Mouse (Mus musculus) retina, embryonic 14.5 days (tissue): ENCODE measurements at regions not wholly inside any gene's neighbourhood (a gene's known extent, or its start where the extent isn't known, plus 50 kb on each side); places are given as distances from the start of the nearest gene placed in this dataset.

Experiments used
- DNase-seq: peaks from one replicate; pipeline ENCODE4 v3.0.0-alpha.2; 2015; ENCODE audit warnings: low spot score

GRCm38 (mm10) chr2:105454353-105454752 lies 55.2 kb upstream of the Rcn1 start:
- no peak for DNase-seq

GRCm38 (mm10) chr2:105454836-105455235 lies 55.7 kb upstream of the Rcn1 start:
- no peak for DNase-seq

DNA sequence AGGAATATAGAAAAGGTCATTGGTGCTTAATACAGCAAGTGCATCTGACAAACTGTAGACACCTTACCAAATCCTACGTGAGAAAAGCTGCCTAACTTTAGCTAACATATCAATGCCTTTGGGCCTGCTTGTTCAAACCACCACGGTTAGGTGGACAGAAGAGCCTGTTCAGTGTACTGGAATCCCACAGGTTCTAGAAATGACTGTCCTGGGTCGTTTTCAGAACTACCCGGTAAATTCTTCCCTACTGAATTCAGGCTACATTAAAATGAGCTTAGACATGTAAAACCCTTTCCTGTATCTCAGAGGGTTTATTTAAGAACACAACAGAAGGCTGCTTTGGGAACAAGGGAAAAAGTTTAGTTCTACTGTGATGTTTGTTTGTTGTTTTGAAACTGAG lies 59.5 kb upstream of the Rcn1 start:
- DNase-seq, result no peak

DNA sequence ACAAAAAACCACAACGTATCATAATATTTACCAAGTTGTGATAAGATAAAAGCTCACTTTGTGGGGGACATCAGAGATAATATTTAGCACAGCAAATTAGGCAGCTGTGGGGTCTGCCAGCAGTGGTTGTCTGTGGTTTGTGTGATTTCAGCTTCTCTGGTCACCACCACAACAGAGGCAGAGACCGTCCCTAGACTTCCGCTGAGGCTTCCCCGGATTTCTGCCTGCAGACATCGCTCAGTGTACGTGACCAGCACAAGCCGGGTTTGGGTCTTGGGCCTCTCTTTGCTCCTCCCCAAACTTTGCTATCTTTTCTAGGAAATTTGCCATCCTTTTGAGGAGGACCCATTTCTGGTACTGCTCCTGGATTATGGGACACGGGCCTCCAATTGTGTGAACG lies 60.4 kb upstream of the Rcn1 start:
- DNase-seq, result no peak

- no peak for DNase-seq
These were observed 66.5 kb upstream of the Rcn1 start for GRCm38 (mm10) chr2:105465630-105466029.

- DNase-seq, result peak; percentile 88
These were observed 69.8 kb upstream of the Rcn1 start for GRCm38 (mm10) chr2:105468930-105469329.

- no peak for DNase-seq
These were observed 77.0 kb upstream of the Rcn1 start for GRCm38 (mm10) chr2:105476028-105476677.

DNA sequence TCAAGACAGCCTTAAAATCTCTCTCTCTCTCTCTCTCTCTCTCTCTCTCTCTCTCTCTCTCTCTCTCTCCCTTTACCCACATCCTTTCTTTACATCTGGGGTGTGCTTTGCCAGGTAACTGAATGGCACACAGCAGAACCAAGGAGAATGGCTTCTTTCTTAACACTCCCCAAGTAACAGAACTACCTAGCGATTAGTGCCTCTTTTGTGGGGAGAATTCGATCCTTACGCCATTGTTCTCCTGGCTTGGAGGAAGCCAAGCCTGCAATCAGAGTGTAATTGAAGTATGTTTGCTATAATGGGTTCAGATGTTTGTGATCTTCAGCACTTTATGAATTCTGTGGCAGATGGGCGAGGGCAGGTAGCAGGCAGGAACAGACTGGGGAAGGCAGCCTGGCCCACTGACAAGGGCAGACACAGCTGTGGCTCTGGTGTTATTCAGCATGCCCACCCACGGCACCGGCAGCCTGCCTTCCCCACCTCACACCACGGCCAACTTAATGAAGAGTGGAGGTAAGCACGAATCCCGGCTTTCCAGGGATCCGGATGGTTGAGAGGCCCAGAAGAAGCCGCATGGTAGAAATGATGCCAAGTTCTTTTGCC lies 83.0 kb upstream of the Rcn1 start:
- DNase-seq, result no peak

DNA sequence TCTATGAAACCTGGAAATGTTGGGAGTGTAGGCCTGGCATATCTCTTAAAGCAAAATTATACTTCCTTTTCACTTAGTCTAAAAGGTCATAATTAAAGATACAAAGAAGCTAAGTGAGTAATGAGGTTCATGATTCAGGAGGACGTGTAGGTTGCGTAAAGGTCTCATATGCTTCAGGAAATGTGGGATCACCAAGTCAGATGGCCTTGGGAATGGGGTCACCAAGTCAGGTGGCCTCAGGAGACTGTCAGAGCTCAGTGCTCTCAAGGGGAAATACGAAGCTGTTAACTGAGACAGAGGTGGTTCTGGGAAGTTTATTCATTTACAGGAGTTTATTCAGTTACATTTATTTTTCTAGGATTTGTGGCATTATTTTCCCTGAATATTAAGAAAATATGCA lies 85.4 kb upstream of the Rcn1 start:
- no peak for DNase-seq

GRCm38 (mm10) chr2:105485286-105485685 lies 86.2 kb upstream of the Rcn1 start:
- DNase-seq, result no peak

DNA sequence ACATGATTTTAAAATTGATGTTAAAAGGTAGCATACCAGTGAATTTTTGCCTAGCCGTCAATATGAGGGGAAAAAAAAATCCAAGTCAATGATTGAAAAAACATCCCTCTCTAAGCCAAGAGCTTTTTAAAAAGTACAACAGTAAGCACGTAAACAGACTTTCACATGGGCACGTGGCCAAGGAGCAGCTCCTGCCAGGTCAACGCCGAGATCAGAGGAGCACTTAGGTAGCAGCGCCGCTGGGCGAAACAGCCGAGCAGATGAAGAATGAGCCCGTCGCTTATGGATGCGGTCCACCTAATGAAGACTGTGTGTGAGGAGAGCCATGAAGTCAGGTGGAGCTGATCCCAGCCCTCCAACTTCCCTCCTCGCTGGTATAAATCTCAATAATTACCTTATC lies 96.7 kb upstream of the Rcn1 start:
- no peak for DNase-seq

GRCm38 (mm10) chr2:105504197-105504596 lies 105.1 kb upstream of the Rcn1 start:
- DNase-seq, result no peak

GRCm38 (mm10) chr2:105505554-105505953 lies 106.4 kb upstream of the Rcn1 start:
- DNase-seq, result no peak

DNA sequence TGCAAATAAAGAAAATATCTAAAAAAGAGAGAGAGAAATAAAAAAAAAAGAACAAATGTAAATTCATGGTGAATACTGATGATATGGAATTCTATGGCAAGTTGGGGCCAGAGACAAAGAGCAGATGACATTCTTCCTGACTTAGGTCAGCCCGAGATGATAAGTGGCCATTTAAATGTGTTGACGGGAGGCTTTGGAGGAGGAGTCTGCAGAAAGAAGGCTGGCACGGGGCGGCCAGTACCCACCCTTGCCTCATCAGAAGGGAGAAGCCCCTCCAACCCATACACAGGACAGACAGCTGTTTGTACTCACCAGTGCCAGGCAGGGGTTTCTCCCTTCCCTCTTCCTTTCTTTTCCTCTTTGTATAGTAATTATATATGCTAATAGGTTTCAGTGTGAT lies 108.0 kb upstream of the Rcn1 start:
- no peak for DNase-seq

GRCm38 (mm10) chr2:105510816-105511215 lies 111.7 kb upstream of the Rcn1 start:
- DNase-seq, result no peak

GRCm38 (mm10) chr2:105511690-105512089 lies 112.6 kb upstream of the Rcn1 start:
- peak; percentile 39 for DNase-seq

DNA sequence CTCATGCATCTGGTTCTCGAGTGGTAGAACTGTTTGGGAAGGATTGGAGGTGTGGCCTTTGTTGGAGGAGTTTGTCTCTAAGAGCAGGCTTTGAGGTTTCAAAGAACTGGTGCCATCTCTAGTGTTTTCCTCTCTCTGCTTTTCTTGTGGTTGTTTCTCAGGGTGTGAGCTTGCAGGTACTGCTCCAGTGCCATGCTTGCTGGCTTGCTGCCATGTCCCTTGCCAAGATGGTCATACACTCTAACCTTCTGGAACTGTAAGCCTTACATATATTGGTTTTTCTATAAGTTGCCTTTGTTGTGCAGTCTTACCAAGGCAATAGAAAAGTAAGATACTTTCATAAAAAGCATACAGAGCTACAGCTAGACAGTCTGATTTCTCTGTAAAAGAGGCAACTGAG lies 115.1 kb upstream of the Rcn1 start:
- DNase-seq, result no peak

- peak; percentile 53 for DNase-seq
These were observed 115.8 kb upstream of the Rcn1 start for GRCm38 (mm10) chr2:105514881-105515280.

DNA sequence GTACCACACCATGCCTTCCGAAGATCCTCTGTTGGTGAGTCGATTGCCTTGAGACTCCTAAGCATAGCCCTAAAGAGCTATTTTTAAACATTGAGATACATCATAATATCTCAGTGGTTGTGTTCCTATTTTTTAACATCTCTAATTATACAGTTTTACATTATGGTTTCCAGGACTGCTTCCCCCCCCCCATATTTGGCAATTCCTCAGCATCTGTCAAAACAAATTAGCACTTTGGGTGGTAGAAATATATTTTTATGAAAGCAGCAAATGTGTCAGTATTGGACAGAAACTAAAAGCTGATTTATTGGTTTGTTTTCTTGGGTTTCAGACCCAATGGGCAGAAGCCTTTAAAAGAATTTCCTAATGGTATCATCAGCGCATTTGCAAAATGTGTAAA lies 116.2 kb upstream of the Rcn1 start:
- no peak for DNase-seq

DNA sequence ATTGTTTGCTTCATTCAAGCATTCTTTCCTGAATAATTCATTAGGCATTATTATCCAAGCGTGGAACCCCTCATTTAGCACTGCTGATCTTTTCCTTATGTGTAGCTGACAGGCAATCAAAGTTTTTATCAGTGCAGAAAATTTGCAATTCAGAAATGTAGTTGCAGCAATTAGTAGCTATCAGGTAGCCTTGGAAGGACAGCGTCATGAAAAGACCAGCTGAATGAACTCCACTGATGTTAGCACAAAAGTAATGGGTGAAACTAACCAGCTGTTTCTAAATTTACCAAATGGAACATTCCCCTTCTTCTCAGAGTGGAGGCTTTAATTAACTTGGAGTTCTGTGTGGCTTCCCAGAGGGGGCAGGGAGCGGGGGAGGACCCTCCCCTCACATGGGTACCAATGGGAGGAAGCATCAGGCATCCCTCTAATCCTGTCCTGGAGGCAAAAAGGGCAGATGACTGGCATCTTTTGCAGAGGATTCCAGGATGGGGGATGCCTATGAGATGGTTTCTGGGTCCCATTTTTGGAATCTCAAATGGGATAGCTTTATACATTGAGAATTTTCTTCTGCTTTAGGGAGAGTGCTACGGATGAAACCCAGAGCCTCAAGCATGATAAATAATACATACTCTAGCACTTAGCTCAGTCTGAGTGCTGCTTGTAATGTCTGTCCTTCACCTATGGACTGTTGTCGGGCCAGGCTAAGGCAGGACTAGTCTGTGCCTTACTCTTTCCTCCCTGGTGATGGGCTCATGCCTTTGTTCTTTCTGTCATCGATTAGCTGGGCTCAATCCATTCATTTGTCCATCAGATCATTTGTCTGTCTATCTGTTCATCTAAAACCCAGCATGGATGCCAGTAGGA lies 117.4 kb upstream of the Rcn1 start:
- peak; percentile 82 for DNase-seq

- no peak for DNase-seq
These were observed 122.7 kb upstream of the Rcn1 start for GRCm38 (mm10) chr2:105521841-105522240.

DNA sequence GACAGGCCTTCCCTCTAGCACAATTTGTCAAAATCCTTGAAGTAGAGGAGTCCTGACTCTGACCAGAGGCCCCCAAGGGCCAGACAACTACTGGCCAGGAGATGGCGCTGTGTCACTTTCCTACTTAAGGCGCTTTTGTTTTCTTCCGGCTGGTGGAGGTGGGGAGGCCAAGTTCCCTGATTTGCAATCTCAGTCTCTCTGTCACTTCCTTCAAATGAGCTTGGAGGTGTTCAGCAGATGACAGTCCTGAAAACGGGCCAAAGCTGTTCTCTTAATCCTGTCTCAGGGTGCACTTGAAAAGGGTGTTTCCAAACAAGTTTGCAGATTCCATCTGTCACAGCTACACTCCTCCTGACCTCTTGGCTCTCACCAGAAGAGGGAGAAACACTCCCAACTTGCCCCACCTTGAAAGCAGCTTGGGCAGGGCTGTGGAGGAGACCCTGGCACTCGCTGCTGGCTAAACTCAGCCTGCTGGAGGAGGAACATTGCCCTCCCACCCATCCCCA lies 124.2 kb upstream of the Rcn1 start:
- DNase-seq, result peak; percentile 90

DNA sequence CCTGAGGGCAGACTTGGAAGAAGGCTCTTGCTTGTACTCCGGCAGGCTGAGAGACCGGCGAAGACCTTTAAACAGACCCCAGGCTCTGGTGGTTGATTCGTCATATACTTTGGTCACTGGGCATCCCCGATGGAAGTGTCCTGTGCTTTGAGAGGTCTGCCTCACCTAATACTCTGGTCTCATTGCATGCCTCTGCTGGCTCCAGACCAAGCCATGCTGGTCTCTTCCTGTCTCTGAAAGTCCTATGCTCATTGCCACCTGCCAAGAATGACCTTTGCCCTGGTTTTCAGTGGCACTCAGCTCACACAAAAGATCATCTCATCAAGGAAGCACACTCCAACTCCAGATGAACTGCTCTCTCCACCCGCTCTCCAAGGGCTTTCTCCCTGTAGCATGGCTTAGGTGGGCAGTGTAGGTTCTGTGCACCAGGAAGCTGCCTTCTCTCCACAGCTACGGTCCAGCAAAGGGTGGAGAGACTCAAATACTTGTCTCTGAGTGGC lies 126.0 kb upstream of the Rcn1 start:
- peak; percentile 38 for DNase-seq
